Mouse (Mus musculus) heart, postnatal 25 days (tissue): ENCODE measurements at regions not wholly inside any gene's neighbourhood (a gene's known extent, or its start where the extent isn't known, plus 50 kb on each side); places are given as distances from the start of the nearest gene placed in this dataset.

Experiments
- DNase-seq: peaks from one replicate; pipeline ENCODE4 v3.0.0; 2022; ENCODE audit warnings: low spot score
- intact Hi-C: fragments of 180-260 bp; cut with DNase I; formaldehyde crosslinking; loops from one replicate; pipeline ENCODE4 v1.15.1; 2025

- DNase-seq: no peak
Observed at GRCm38 (mm10) chr5:18916688-18917285, 310.0 kb upstream of the Magi2 start.

GRCm38 (mm10) chr5:18953875-18954474 is 272.9 kb upstream of the Magi2 start:
- intact Hi-C loops: no loop called here
- DNase-seq: no peak

More at GRCm38 (mm10) chr5:18916688-18917285, 310.0 kb upstream of the Magi2 start:
- intact Hi-C loops: loop anchor here (5.0 kb wide), 1 partner anchor 486 kb away; no protein-coding TSS in a partner anchor
